Mouse (Mus musculus) hindbrain, embryonic 15.5 days (tissue): ENCODE results near the gene Cpsf4l. TPM values are rescaled to one million over a fixed set of nuclear protein-coding genes. Genes with fewer than 3 reads are reported as not detected.

Source experiments
- ATAC-seq: fragments of 200-750 bp; cut with Nextera tagmentation; 2 replicates; pipeline ENCODE4 v1.8.0; 2017; ENCODE audit warnings: low read depth, moderate number of reproducible peaks, moderate TSS enrichment; ENCODE audit not compliant: low FRiP score
- H3K27ac ChIP-seq: fragments of 300-500 bp; sonication (generic); replicated peaks from 2 replicates; pipeline ENCODE4 v1.5.1; 2015; ENCODE audit warnings: mild to moderate bottlenecking, inconsistent platforms
- H3K27me3 ChIP-seq: fragments of 300-500 bp; sonication (generic); 2 replicates; pipeline ENCODE4 v1.6.1; 2015; ENCODE audit warnings: control low read depth, inconsistent platforms
- H3K36me3 ChIP-seq: fragments of 300-500 bp; sonication (generic); 2 replicates; pipeline ENCODE4 v1.6.1; 2015; ENCODE audit warnings: control low read depth, inconsistent platforms
- H3K4me1 ChIP-seq: fragments of 300-500 bp; sonication (generic); replicated peaks from 2 replicates; pipeline ENCODE4 v1.6.1; 2015; ENCODE audit warnings: control low read depth, inconsistent platforms
- H3K4me2 ChIP-seq: fragments of 300-500 bp; sonication (generic); 2 replicates; pipeline ENCODE4 v1.6.1; 2015; ENCODE audit warnings: moderate library complexity, mild to moderate bottlenecking, inconsistent platforms
- H3K4me3 ChIP-seq: fragments of 300-500 bp; sonication (generic); 2 replicates; pipeline ENCODE4 v1.5.1; 2015; ENCODE audit warnings: mild to moderate bottlenecking, inconsistent platforms
- H3K9ac ChIP-seq: fragments of 300-500 bp; sonication (generic); 2 replicates; pipeline ENCODE4 v1.6.1; 2015; ENCODE audit warnings: inconsistent platforms
- H3K9me3 ChIP-seq: fragments of 300-500 bp; sonication (generic); 2 replicates; pipeline ENCODE4 v1.6.1; 2016; ENCODE audit warnings: control low read depth, inconsistent platforms
- WGBS: fragments of 180-500 bp; shearing (Covaris S2); methylation state at CpG from one replicate; pipeline ENCODE4 v1.1.7; 2015; 5-methylcytosine and 5-hydroxymethylcytosine counted together
- polyA plus RNA-seq: library from polyadenylated mRNA; unstranded; fragments of >200 nt; fragmentation: Nextera tagmentation; extraction: Ambion mirVana; gene quantifications from 2 replicates; pipeline ENCODE4 v1.2.1, GENCODE M21; 2015

Cpsf4l gene
- polyA plus RNA-seq, 1 experiment from 2014 or later: 0.49 TPM

GRCm38 (mm10) chr11:113716132-113716531 lies 6.3 kb upstream of the Cpsf4l start:
- ATAC-seq: no peak
- H3K27ac ChIP-seq: no peak overlapping the region

DNA sequence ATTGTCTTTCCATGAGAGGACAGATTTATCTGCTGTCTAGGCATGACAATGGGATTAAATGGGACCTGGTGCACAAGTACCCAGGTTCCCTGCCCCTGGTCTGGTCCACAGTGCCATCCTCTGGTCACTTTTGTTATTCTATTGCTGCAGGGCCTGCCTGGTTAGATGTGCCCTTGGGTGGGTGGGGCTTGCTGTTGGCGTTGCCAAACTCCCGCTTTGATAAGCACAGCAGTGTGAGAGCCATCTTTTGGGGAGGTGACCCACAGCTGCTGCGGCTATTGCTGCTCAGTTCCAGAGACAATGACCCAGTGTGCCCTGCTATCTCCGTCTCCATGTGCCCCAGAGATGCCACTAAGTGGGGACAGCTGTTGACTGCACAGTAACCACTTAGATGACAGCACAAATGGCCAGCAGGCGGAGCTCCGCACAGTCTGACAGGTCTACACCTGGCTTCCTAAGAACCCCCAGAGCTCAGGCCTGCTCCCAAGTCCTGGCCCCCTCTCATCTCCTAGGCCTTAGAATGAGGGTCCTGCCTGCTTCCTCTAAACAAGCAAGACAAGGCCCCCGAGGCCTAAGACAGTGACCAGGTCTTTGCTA lies 5.4 kb upstream of the Cpsf4l start:
- no peak overlapping the region for H3K4me2 ChIP-seq
- ATAC-seq: no peak
- no peaks in the 10 kb centered on the region for H3K36me3 ChIP-seq
- H3K9me3 ChIP-seq: no peaks in the 10 kb centered on the region
- H3K27me3 ChIP-seq: no peaks in the 10 kb centered on the region
- H3K4me1 ChIP-seq: peaks cover 7% of the 10 kb centered on the region
- no peak overlapping the region for H3K4me3 ChIP-seq
- no peak overlapping the region for H3K27ac ChIP-seq
- WGBS: 72% methylated on average over 7 of the region's 7 CpGs
- no peak overlapping the region for H3K9ac ChIP-seq

More at GRCm38 (mm10) chr11:113716132-113716531, 6.3 kb upstream of the Cpsf4l start:
- H3K4me3 ChIP-seq: no peak overlapping the region
- no peaks in the 10 kb centered on the region for H3K9me3 ChIP-seq
- no peaks in the 10 kb centered on the region for H3K27me3 ChIP-seq
- WGBS: 94% methylated on average over 2 of the region's 2 CpGs
- H3K4me2 ChIP-seq: no peak overlapping the region
- no peaks in the 10 kb centered on the region for H3K4me1 ChIP-seq
- H3K9ac ChIP-seq: no peak overlapping the region
- H3K36me3 ChIP-seq: no peaks in the 10 kb centered on the region

GRCm38 (mm10) chr11:113711061-113711460 lies 1.2 kb upstream of the Cpsf4l start:
- no peaks in the 10 kb centered on the region for H3K36me3 ChIP-seq
- no peak overlapping the region for H3K27ac ChIP-seq
- no peak overlapping the region for H3K4me2 ChIP-seq
- no peak overlapping the region for H3K9ac ChIP-seq
- 58% methylated on average over 1 of the region's 1 CpGs for WGBS
- no peaks in the 10 kb centered on the region for H3K27me3 ChIP-seq
- H3K4me1 ChIP-seq: peaks cover 19% of the 10 kb centered on the region
- H3K4me3 ChIP-seq: no peak overlapping the region
- no peaks in the 10 kb centered on the region for H3K9me3 ChIP-seq
- ATAC-seq: no peak

DNA sequence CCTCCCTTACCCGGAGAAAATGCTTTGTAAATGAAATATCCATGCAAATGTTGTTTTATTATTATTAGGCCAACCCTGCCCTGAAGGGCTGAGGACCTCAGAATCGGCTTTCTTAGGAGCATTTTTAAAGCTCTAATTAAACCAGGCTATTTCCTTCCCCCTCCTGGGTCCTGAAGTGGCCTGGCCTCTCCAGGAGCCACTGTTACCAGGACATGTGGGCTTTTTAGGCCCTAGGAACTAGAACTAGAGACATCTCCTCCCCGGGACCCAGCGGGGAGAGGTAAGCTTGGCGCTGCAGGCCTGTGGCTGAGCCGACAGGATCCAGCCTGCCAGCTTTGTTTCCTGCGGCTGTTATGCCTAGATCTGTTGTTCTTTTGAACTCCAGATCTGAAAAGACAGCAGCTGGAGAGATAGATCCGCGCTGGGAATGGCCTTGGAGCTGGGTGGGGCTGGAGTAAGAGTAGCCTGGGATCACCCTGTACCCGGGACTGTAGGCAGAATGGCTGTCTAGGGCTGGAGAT lies 500 bp upstream of the Cpsf4l start:
- H3K36me3 ChIP-seq: no peaks in the 10 kb centered on the region
- 3% methylated on average over 10 of the region's 10 CpGs for WGBS
- H3K4me3 ChIP-seq: no peak overlapping the region
- H3K4me1 ChIP-seq: peaks cover 19% of the 10 kb centered on the region
- no peak overlapping the region for H3K9ac ChIP-seq
- peak; percentile 36; the same call in 1 of the 2 replicates for ATAC-seq
- no peaks in the 10 kb centered on the region for H3K9me3 ChIP-seq
- peak overlapping the region; percentile 2 for H3K27ac ChIP-seq
- H3K27me3 ChIP-seq: no peaks in the 10 kb centered on the region
- H3K4me2 ChIP-seq: no peak overlapping the region; the same call in 1 of the 2 replicates

- Histone ChIP-seq H3K36me3 (no peaks in the 10 kb centered on the region), H3K4me1 (peaks cover 19% of the 10 kb centered on the region), H3K27ac (no peak overlapping the region), H3K27me3 (no peaks in the 10 kb centered on the region), H3K9me3 (no peaks in the 10 kb centered on the region), H3K4me3 (no peak overlapping the region), H3K4me2 (no peak overlapping the region), H3K9ac (no peak overlapping the region)
- 0 out of 2 replicates have a peak, but pooled peaks have one; percentile 7 for ATAC-seq
- WGBS: 13% methylated on average over 15 of the region's 15 CpGs
Observed at GRCm38 (mm10) chr11:113709272-113709671, 545 bp downstream of the Cpsf4l start.

GRCm38 (mm10) chr11:113708629-113709213 lies 1.1 kb downstream of the Cpsf4l start:
- Histone ChIP-seq H3K27me3 (no peaks in the 10 kb centered on the region), H3K27ac (no peak overlapping the region), H3K4me3 (no peak overlapping the region), H3K4me1 (peaks cover 19% of the 10 kb centered on the region), H3K4me2 (no peak overlapping the region), H3K9ac (no peak overlapping the region), H3K36me3 (no peaks in the 10 kb centered on the region), H3K9me3 (no peaks in the 10 kb centered on the region)
- no peak for ATAC-seq
- WGBS: 62% methylated on average over 19 of the region's 19 CpGs

- H3K9me3 ChIP-seq: no peaks in the 10 kb centered on the region
- H3K9ac ChIP-seq: no peak overlapping the region
- ATAC-seq: no peak
- no peaks in the 10 kb centered on the region for H3K27me3 ChIP-seq
- no peaks in the 10 kb centered on the region for H3K36me3 ChIP-seq
- peaks cover 19% of the 10 kb centered on the region for H3K4me1 ChIP-seq
- H3K27ac ChIP-seq: no peak overlapping the region
- no peak overlapping the region for H3K4me3 ChIP-seq
- 90% methylated on average over 15 of the region's 15 CpGs for WGBS
- no peak overlapping the region for H3K4me2 ChIP-seq
Observed at GRCm38 (mm10) chr11:113705966-113706652, 3.7 kb downstream of the Cpsf4l start.

GRCm38 (mm10) chr11:113703758-113704157 lies 6.1 kb downstream of the Cpsf4l start:
- Histone ChIP-seq H3K9ac (no peak overlapping the region), H3K4me1 (no peaks in the 10 kb centered on the region), H3K9me3 (no peaks in the 10 kb centered on the region), H3K4me3 (no peak overlapping the region), H3K27me3 (no peaks in the 10 kb centered on the region), H3K36me3 (no peaks in the 10 kb centered on the region), H3K27ac (no peak overlapping the region), H3K4me2 (no peak overlapping the region)
- peak; percentile 76 for ATAC-seq
- WGBS: 32% methylated on average over 5 of the region's 5 CpGs

- WGBS: 89% methylated on average over 7 of the region's 7 CpGs
- Histone ChIP-seq H3K4me3 (no peak overlapping the region), H3K27ac (no peak overlapping the region), H3K4me1 (no peaks in the 10 kb centered on the region), H3K4me2 (no peak overlapping the region), H3K9me3 (no peaks in the 10 kb centered on the region), H3K27me3 (no peaks in the 10 kb centered on the region), H3K9ac (no peak overlapping the region), H3K36me3 (peaks cover 13% of the 10 kb centered on the region)
- no peak for ATAC-seq
Observed at GRCm38 (mm10) chr11:113699643-113700042, 10.2 kb downstream of the Cpsf4l start.

DNA sequence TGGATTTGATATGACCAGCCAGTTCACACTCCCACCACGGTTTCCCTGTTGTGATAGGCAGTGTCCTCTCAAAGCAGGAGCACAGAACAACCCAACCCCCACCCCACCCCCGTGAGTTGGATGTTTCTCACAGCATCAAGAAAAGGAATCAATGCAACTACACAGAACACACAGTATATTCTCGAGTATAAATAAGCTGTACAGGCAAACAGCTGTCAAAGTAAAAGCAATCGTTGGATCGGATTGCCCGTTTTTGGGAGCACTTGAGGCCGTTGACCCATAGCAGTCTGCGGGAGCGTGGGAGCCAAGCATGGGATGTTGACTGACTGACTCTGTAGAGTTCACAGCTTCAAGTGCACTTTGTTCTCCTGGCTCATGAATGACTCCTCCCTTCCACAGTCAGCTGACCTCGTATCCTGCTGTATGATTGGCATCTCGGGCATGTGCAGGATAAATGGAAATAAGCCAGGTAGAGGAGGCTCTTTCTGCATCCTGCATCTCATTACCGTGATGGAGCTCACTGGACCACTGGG lies 11.7 kb downstream of the Cpsf4l start:
- Histone ChIP-seq H3K9me3 (no peaks in the 10 kb centered on the region), H3K27ac (no peak overlapping the region), H3K4me2 (no peak overlapping the region), H3K27me3 (no peaks in the 10 kb centered on the region), H3K9ac (no peak overlapping the region), H3K4me1 (no peaks in the 10 kb centered on the region), H3K36me3 (peaks cover 27% of the 10 kb centered on the region), H3K4me3 (no peak overlapping the region)
- no peak for ATAC-seq
- 79% methylated on average over 12 of the region's 12 CpGs for WGBS

DNA sequence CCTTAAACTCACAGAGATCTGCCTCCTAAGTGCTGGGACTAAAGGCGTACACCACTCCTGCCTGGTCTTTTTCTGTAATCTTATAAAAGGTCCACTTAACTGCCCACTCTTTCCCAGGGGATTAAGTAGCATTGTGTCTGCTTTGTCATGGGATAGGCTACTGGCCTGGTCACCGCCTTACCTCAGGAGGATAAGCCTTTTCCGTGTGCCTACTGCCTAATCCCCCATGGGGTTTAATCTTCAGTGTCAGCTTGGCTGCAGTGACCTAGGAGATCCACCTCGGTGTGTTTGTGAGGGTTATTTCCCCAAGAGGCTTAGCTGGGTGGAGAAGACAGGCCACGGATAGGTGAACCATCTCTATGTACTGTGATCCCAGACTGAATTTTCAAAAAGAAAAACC lies 12.2 kb downstream of the Cpsf4l start:
- no peak for ATAC-seq
- H3K4me1 ChIP-seq: no peaks in the 10 kb centered on the region
- no peak overlapping the region for H3K27ac ChIP-seq
- no peak overlapping the region for H3K4me3 ChIP-seq
- 80% methylated on average over 5 of the region's 5 CpGs for WGBS
- no peaks in the 10 kb centered on the region for H3K9me3 ChIP-seq
- H3K4me2 ChIP-seq: no peak overlapping the region
- H3K27me3 ChIP-seq: no peaks in the 10 kb centered on the region
- H3K36me3 ChIP-seq: peaks cover 32% of the 10 kb centered on the region
- H3K9ac ChIP-seq: no peak overlapping the region

DNA sequence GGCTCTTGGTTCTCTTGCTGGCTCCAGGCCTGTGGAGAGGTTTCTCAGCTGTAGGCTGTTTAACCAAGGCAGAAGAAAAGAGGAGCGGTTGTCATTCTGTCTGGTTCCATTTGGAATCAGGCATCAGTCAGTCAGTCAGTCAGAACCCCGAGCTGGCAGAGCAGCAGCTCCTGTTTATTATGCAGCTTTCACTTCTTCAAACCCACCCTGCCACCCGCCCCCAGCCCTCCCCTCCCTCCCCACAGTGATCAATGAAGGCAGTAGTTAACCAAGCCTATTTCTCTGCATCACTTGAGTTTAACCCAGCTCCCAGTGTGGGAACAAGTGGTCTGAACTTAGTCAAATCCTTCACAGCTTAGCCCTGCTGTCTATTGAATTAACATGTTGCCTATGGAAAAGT lies 18.0 kb downstream of the Cpsf4l start:
- peaks cover 55% of the 10 kb centered on the region for H3K36me3 ChIP-seq
- H3K4me2 ChIP-seq: no peak overlapping the region
- no peak overlapping the region for H3K9ac ChIP-seq

More for the DNA sequence above, 18.0 kb downstream of the Cpsf4l start:
- no peaks in the 10 kb centered on the region for H3K27me3 ChIP-seq
- WGBS: 69% methylated on average over 3 of the region's 3 CpGs
- peaks cover 3% of the 10 kb centered on the region for H3K4me1 ChIP-seq
- ATAC-seq: no peak
- no peaks in the 10 kb centered on the region for H3K9me3 ChIP-seq
- no peak overlapping the region for H3K27ac ChIP-seq
- no peak overlapping the region for H3K4me3 ChIP-seq
